Mouse (Mus musculus) cerebellum, postnatal 25 days (tissue): ENCODE measurements around the gene Chil1.

Source experiments
- DNase-seq, 2 experiments: peaks; one replicate each; pipeline ENCODE4 v3.0.0; 2021; ENCODE audit warnings: mixed read lengths in 2 of 2

Chil1 gene

GRCm38 (mm10) chr1:134232778-134233531, 51.0 kb downstream of the Chil1 start:
- DNase-seq: peak; percentile 80 to 83

DNA sequence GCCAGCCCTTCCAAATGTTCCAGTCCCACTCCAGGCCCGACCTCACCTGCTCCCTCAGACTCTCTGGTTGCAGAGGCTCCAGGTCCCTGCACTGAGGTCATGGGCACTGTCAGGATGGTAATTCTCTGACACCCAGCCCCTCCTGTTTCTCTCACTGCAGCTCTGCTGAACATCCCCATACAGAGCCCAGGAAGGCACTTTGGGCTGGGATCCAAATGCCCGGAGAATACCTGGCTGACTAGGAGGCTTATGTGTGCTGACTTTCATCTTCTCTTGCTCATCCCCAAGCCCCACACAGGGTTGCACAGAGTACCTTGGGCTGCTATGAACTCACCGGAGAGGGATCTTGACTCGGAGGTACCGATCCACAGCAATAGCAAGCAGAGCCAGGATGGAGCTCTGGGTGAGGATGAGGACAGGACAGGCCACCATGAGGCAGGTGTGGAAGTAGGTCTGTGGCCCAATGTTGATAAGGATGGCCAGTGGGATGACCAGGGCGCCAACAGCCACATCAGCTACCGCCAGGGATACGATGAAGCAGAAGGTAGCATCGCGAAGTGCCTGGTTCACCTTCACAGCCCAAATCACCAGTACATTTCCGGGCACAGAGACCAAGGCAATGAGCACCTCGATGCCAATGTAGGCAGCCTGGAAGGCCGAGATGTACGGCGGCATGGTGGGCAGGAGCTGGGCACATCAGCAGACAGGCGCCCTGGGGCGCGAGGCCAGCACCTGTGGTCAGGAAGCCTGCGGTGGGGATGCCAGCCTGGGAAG, 51.9 kb downstream of the Chil1 start:
- peak; percentile 79 for DNase-seq

DNA sequence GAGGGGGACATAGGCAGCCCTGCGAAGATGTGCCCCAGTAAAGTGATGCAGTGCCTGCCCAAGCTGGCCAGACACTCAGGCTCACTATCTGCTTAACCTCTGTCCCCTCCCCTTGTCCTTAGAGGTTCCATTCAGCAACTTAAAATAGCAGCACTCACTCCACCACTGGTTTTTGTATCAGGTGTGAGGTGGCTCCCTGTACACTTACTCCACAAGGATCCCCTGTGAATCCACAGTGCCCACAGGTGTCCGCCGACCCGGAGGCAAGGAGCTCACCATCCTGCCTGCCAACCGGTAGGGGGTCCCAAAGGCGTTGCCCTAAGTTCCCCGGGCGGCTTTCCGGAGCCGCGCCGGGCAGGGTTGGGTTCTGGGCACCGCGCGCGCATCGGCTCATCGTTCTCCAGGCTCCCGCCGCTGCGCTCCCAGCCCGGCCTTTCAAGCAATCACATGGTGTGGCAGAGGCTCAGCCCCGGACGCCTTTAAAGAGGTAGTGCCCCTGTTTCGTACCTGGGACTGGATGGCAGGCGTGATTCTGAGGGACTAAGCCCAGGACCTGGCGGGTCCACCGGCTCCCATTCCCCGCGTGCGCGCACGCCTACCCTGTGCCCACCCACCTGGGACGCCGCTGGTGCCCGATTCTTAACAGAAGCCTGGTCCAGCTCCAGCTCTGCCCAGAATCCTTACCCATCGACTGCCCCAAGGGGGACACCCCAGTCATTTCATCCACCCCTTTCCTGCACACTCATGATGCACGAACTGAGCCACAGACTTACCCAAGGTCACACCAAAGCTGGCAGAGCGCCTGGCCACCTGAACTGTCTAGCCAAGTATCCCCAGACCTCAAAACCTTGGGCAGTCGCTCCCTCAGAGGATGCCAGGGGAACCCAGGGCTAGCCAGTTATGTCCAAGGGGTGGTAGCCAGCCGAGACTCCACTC, 52.7 kb downstream of the Chil1 start:
- DNase-seq: peak; percentile 89 to 91

DNA sequence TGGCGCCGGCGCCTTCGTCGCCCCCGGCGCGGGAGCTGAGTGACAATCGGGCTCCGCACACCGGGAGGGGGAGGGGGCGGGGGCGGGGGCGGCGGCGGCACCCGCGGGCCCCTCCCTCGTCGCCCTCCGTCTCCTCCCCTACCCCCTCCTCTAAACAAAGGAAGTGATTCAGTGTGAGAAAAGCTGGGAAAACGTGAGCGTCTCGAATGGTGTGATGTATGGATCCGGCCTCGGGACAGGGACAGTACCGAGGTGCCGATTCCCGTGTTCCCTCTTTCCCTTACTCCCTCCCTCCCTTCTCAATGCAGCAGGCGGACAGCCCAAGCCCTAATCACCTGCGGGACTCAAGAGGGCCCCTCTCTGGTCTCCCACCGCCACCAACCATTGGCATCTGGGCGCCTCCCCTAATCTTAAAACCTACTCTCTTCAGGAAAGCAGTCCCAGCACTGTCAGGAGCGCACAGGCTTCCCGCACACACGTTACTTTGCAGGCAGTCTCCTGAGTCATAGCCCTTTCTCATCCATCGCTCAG, 53.5 kb downstream of the Chil1 start, which contains the start of gene Adora1:
Adora1 (minus strand) TSS at position 41 of the 531 bp plus-strand sequence.
- DNase-seq: peak in 1 of 2 experiments; percentile 62

DNA sequence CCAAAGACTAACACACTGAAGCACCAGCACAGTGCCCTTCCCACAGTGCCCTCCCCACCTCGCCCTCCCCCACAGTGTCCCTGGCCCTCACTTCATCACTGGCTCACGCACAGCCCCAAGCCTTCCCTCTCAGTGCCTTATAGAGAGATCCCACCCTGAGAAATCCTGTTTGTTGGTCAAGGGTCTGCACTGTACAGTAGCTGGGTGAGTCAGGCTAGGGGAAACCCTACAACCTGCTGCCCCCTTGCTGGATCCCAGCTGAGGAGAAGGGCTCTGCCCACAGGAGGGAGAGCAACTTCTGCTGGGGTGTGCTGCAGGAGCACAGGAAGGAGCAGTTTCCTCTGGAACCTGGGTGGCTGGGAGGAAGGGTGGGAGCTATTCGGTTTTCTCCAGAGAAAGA, 54.2 kb downstream of the Chil1 start:
- DNase-seq: peak; percentile 10 to 37

- DNase-seq: no peak
These were observed 55.5 kb downstream of the Chil1 start for GRCm38 (mm10) chr1:134237438-134237837.
